Mouse (Mus musculus) liver, postnatal 0 days (tissue): ENCODE measurements around the gene Prlh. TPM values are rescaled to one million over a fixed set of nuclear protein-coding genes. Genes with fewer than 3 reads are reported as not detected.

ENCODE experiments used
- ATAC-seq: fragments of 200-750 bp; cut with Nextera tagmentation; 2 replicates; pipeline ENCODE4 v1.8.0; 2017; ENCODE audit warnings: mild to moderate bottlenecking, moderate library complexity
- DNase-seq: peaks from one replicate; pipeline ENCODE4 v3.0.0-alpha.2; 2016
- H3K27ac ChIP-seq: fragments of 300-500 bp; sonication (generic); 2 replicates; pipeline ENCODE4 v1.5.1; 2014; ENCODE audit warnings: antibody characterized with exemption, moderate library complexity, mild to moderate bottlenecking, low read depth
- H3K27me3 ChIP-seq: fragments of 300-500 bp; sonication (generic); 2 replicates; pipeline ENCODE4 v1.6.1; 2014; ENCODE audit warnings: low read length, control low read depth, mixed read lengths; ENCODE audit not compliant: insufficient read depth
- H3K36me3 ChIP-seq: fragments of 300-500 bp; sonication (generic); replicated peaks from 2 replicates; pipeline ENCODE4 v1.6.1; 2014; ENCODE audit warnings: mild to moderate bottlenecking, control low read depth, low read length, moderate library complexity, mixed read lengths; ENCODE audit not compliant: insufficient read depth
- H3K4me1 ChIP-seq: fragments of 300-500 bp; sonication (generic); 2 replicates; pipeline ENCODE4 v1.6.1; 2014; ENCODE audit warnings: antibody characterized with exemption, mild to moderate bottlenecking, control low read depth; ENCODE audit not compliant: insufficient read depth
- H3K4me2 ChIP-seq: fragments of 300-500 bp; sonication (generic); 2 replicates; pipeline ENCODE4 v1.6.1; 2014; ENCODE audit warnings: low read depth, mild to moderate bottlenecking, low read length, moderate library complexity, mixed read lengths
- H3K4me3 ChIP-seq: fragments of 300-500 bp; sonication (generic); 2 replicates; pipeline ENCODE4 v1.5.1; 2014; ENCODE audit warnings: low read depth, low read length
- H3K9ac ChIP-seq: fragments of 300-500 bp; sonication (generic); replicated peaks from 2 replicates; pipeline ENCODE4 v1.6.1; 2014; ENCODE audit warnings: mild to moderate bottlenecking, moderate library complexity
- H3K9me3 ChIP-seq: fragments of 300-500 bp; sonication (generic); 2 replicates; pipeline ENCODE4 v1.6.1; 2016; ENCODE audit warnings: mild to moderate bottlenecking, control low read depth, low read length, mixed read lengths
- CTCF ChIP-seq: sonication (generic); IDR thresholded peaks from 2 replicates; pipeline ENCODE4 v1.5.1; 2016; ENCODE audit warnings: antibody characterized with exemption, low read depth
- EP300 ChIP-seq: IDR thresholded peaks from 2 replicates; pipeline ENCODE4 v1.6.1; 2016; ENCODE audit warnings: antibody characterized with exemption, low read depth, mild to moderate bottlenecking
- WGBS: fragments of 180-500 bp; shearing (Covaris S2); extraction: QIAGEN DNeasy Blood & Tissue Kit; methylation state at CpG from one replicate; pipeline ENCODE4 v1.1.7; 2014; ENCODE audit not compliant: insufficient replicate concordance; 5-methylcytosine and 5-hydroxymethylcytosine counted together
- polyA plus RNA-seq: library from polyadenylated mRNA; unstranded; fragments of >200 nt; fragmentation: Nextera tagmentation; extraction: Ambion mirVana; gene quantifications from 2 replicates; pipeline ENCODE4 v1.2.1, GENCODE M21; 2015

The Prlh gene
- polyA plus RNA-seq, 1 experiment from 2014 or later = not detected

DNA sequence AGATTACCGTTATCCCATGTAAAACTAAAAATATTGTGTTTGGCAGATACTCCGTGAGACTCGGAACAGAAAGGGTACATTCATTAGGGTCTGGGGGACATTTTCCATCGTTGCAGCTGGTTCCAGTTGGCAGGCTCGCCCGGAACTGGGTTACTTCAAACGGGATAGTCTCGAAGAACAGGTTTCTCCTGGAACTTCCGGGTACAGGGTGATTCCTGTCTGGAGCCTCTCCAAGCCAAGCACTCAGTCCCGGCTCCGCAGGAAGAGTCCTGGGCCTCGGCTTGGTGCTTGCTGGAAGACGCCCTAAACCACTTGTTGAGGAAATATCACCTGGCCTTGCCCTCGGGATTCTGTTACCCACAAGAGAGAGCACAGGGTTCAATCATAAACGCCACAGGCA lies 25.6 kb upstream of the Prlh start:
- WGBS = 41% methylated on average over 15 of the region's 15 CpGs
- H3K4me1 ChIP-seq = peaks cover 4% of the 10 kb centered on the region
- no peak overlapping the region for H3K4me3 ChIP-seq
- no peak for ATAC-seq
- H3K27ac ChIP-seq = no peak overlapping the region
- H3K27me3 ChIP-seq = peaks cover 8% of the 10 kb centered on the region
- no peak for DNase-seq
- H3K9ac ChIP-seq = no peak overlapping the region
- no peak overlapping the region for H3K4me2 ChIP-seq
- no peaks in the 10 kb centered on the region for H3K36me3 ChIP-seq
- TF ChIP-seq CTCF (no peak), EP300 (no peak)
- H3K9me3 ChIP-seq = no peaks in the 10 kb centered on the region

DNA sequence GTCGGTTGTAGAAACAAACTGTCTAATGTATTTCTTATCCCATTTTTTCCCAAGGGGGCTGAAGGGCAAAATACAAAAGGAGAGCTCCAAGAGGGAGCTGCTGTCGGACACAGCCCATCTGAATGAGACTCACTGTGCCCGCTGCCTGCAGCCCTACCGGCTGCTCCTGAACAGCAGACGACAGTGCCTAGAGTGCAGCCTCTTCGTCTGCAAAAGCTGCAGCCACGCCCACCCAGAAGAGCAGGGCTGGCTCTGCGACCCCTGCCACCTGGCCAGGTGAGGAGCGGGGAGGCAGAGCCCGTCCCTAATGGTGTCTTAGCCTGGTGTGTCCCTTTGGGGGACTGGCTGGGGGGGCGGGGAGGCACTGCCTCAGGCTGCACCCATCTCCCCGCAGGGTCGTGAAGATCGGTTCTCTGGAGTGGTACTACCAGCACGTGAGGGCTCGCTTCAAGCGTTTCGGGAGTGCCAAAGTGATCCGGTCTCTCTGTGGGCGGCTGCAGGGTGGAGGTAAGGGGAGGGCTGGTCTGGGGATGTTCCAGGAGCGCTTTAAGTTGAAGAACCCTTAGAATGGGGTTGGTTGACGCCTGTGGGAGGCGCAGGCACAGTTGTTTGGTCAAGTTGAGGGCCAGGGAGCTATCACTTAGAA lies 24.9 kb upstream of the Prlh start:
- Histone ChIP-seq H3K36me3 (no peaks in the 10 kb centered on the region), H3K4me2 (no peak overlapping the region), H3K9ac (no peak overlapping the region), H3K9me3 (no peaks in the 10 kb centered on the region), H3K4me3 (no peak overlapping the region), H3K27ac (no peak overlapping the region), H3K4me1 (peaks cover 4% of the 10 kb centered on the region), H3K27me3 (peaks cover 8% of the 10 kb centered on the region)
- ATAC-seq (no peak), DNase-seq (no peak)
- WGBS = 3% methylated on average over 23 of the region's 23 CpGs
- TF ChIP-seq CTCF (no peak), EP300 (no peak)

DNA sequence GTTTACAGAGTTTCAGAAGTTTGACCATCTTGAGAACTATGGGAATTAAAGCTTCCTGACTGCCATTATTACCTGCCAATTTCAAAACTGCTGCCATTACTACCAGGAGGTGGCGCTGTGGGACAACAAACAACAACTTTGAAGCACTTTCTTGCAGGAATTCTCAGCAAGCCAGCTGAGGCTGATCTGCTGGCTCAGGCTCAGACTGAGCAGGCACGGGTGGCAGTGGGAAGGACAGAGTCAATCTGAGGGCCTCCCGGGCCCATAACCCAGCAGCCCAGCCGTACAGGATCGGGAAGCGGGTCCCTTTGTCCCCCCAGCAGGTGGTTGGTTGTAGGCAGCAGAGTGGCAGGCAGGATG lies 24.4 kb upstream of the Prlh start:
- Histone ChIP-seq H3K4me1 (peaks cover 4% of the 10 kb centered on the region), H3K4me2 (no peak overlapping the region), H3K9me3 (no peaks in the 10 kb centered on the region), H3K4me3 (no peak overlapping the region), H3K27ac (no peak overlapping the region), H3K36me3 (no peaks in the 10 kb centered on the region), H3K27me3 (peaks cover 8% of the 10 kb centered on the region), H3K9ac (no peak overlapping the region)
- 13% methylated on average over 6 of the region's 6 CpGs for WGBS
- TF ChIP-seq CTCF (peak; percentile 89), EP300 (no peak)
- ATAC-seq (no peak), DNase-seq (peak; percentile 83)

DNA sequence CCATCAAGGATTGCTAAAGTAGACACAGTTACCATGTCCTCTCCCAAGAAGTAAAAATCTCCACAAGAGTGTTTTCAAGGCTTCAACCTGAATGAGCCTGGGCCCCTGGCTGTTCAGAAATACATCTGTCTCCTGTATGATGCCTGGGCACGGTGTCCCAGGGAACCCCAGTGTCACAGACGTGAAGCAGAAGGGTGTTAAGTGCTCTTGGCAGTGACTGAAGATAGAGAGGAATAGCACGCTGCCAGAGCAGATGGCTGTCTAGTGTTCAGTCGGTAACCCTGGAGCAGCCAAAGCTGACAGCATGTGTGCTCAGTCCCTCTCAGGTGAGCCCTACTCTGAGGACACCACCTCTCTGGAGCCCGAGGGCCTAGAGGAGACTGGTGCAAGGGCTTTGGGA lies 19.9 kb upstream of the Prlh start:
- peaks cover 4% of the 10 kb centered on the region for H3K27me3 ChIP-seq
- DNase-seq = no peak
- H3K4me3 ChIP-seq = no peak overlapping the region
- no peak for ATAC-seq
- H3K9me3 ChIP-seq = no peaks in the 10 kb centered on the region
- H3K27ac ChIP-seq = no peak overlapping the region
- WGBS = 64% methylated on average over 5 of the region's 5 CpGs
- H3K4me1 ChIP-seq = peaks cover 3% of the 10 kb centered on the region
- TF ChIP-seq CTCF (no peak), EP300 (no peak)
- H3K4me2 ChIP-seq = no peak overlapping the region
- no peaks in the 10 kb centered on the region for H3K36me3 ChIP-seq
- no peak overlapping the region for H3K9ac ChIP-seq

- Histone ChIP-seq H3K4me2 (no peak overlapping the region), H3K27me3 (no peaks in the 10 kb centered on the region), H3K27ac (no peak overlapping the region), H3K4me3 (no peak overlapping the region), H3K36me3 (no peaks in the 10 kb centered on the region), H3K9me3 (no peaks in the 10 kb centered on the region), H3K4me1 (no peaks in the 10 kb centered on the region), H3K9ac (no peak overlapping the region)
- TF ChIP-seq CTCF (no peak), EP300 (no peak)
- ATAC-seq (no peak), DNase-seq (no peak)
- 68% methylated on average over 9 of the region's 9 CpGs for WGBS
Measured at GRCm38 (mm10) chr1:90936990-90937389, 15.9 kb upstream of the Prlh start.

DNA sequence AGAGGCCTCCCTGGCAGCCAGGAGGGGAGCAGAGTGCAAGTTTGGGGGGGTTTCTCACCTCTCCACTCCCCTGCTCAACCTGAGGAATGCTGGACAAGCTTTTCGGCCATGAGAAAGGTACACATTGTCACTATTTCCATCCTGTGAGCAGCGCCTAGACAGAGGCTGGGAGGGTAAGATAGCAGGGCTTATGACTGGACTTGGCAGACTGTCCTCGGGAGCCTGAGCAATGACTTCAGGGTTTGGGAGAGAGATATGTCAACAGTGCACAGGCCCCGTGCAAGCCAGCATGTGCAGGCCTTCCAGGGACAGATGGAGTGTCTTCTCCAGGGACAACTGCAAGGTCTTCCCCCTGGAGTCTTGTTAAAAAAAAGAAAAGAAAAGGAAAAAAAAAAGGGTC lies 12.9 kb upstream of the Prlh start:
- H3K27ac ChIP-seq = no peak overlapping the region
- H3K9me3 ChIP-seq = no peaks in the 10 kb centered on the region
- ATAC-seq (no peak), DNase-seq (no peak)
- no peak overlapping the region for H3K9ac ChIP-seq
- TF ChIP-seq CTCF (no peak), EP300 (no peak)
- H3K4me3 ChIP-seq = no peak overlapping the region
- H3K4me1 ChIP-seq = no peaks in the 10 kb centered on the region
- WGBS = 65% methylated on average over 4 of the region's 4 CpGs
- no peaks in the 10 kb centered on the region for H3K36me3 ChIP-seq
- no peaks in the 10 kb centered on the region for H3K27me3 ChIP-seq
- H3K4me2 ChIP-seq = no peak overlapping the region

GRCm38 (mm10) chr1:90945171-90945570 lies 7.7 kb upstream of the Prlh start:
- Histone ChIP-seq H3K4me3 (no peak overlapping the region), H3K9me3 (no peaks in the 10 kb centered on the region), H3K9ac (no peak overlapping the region), H3K27me3 (no peaks in the 10 kb centered on the region), H3K4me2 (no peak overlapping the region), H3K4me1 (no peaks in the 10 kb centered on the region), H3K36me3 (no peaks in the 10 kb centered on the region), H3K27ac (no peak overlapping the region)
- ATAC-seq (no peak), DNase-seq (peak; percentile 34)
- no peak for TF ChIP-seq CTCF
- WGBS = 62% methylated on average over 10 of the region's 10 CpGs
